Mouse (Mus musculus) skeletal muscle tissue, adult 2 months (tissue): Measurements from ENCODE around the gene Nrxn2.

ENCODE experiments used
- DNase-seq: peaks from one replicate; pipeline ENCODE4 v3.0.0-alpha.2; 2012; ENCODE audit warnings: low read depth, low spot score

The Nrxn2 gene

GRCm38 (mm10) chr19:6452672-6453310 is 34.3 kb downstream of the Nrxn2 start:
- DNase-seq, result no peak

DNA sequence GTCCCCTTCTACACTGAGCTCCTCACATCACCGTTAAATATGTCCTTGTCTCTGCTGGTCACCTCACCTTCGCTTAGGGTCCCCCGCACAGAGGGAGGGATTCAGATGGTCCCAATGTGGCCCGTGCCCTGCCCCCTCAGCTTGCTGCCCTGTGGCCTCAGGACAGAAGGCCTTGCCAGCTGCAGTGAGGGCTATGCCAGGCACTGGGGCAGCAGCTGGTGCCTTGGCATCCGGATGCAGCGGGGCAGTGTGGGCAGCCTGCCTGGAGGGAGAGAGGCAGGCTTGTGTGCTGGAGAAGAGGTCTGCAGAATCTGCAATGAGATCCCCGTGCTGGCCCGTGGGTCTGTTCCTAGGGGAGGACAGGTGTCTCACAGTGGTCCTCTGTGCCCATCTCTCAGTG is 34.8 kb downstream of the Nrxn2 start:
- DNase-seq, result peak; percentile 58

DNA sequence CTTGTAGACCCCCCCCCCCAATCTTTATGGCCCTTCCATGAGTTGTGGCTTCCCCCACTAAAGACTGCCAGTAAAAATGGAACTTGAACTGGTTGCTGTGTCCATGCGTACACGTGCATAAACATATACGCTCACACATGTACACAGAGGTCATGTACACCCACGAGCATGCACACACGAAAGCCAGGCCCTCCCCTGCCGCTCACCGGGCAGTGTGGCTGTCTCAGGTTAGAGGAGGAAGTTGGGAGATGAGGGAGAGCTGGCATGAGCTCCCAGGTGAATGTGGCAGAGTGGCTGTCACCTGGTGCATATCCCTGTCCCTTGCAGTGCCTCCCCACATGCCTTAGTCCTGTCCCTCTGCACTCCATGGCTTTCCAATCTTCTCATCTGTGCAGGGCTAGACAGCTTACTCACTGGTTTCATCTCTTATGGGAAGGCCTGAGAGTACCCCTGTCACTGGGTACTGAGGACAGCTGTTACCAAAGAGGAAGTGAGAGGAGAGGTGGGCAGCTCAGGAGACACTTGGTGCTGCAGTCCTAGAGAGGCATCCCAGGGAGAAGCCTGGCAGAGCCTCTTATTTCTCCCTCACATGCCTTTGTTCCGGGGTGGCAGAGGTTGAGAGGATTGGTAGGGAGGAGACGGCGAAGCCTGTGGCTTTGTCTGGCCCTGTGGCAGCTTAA is 35.6 kb downstream of the Nrxn2 start:
- DNase-seq, result no peak

DNA sequence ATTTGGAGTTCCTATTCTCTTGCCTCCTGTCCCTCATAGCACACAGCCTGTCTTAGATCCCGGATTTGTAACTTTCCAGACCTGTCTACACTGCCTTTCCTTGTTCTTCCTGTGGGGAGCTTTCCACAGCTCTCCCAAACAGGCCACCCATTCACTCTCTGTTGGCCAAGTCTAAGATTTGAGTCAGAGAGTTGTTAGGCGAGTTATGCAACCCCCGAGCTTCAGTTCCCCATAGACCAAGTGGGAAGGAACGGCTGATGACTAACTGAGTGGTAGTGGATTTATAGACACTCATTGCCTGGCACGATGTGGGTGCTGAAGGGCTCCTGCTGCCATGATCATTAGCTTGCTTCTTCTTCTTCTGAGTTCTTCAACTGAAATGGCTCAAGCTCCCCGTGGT is 41.0 kb downstream of the Nrxn2 start:
- DNase-seq, result no peak

DNA sequence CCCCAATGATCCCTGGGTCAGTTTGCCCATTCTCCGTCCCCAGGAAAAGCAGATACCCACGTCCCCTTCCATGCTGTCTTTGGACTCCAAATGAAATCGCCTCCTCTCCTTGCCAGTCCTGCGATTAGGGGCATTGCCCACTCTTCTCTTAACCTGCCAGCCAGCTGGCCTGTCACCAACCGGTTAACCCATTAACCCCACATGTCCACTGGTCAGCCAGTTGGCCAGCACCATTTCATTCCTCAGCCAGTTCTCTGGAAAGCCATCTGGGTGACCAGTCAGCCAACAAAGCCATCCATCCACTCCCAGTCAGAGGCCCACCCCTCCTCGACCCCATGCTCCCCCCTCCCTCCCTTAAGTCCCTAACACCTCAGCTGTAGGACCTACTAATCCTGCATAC is 44.3 kb downstream of the Nrxn2 start:
- no peak for DNase-seq

- DNase-seq, result no peak
Measured at GRCm38 (mm10) chr19:6464306-6465071, 46.0 kb downstream of the Nrxn2 start.

DNA sequence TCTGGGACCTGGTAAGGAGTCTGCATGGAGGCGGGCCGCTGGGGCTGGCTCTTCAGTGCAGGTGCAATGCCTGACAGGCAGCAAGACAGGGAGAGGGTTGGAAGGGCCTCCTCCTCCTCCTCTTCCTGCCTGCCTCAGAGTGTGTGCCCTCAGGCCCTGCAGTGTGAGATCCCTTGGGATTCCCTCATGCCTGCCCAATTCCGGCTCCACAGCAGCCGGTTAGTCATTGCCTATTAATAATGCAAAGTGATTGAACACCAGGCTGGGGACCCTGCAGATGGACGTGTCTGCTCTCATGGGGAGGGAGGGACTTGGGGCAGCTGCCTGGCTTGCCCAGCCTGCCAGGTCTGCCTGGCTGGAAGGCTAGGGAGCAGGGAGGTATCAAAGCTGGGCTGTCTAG is 46.6 kb downstream of the Nrxn2 start:
- DNase-seq, result no peak

GRCm38 (mm10) chr19:6466945-6467344 is 48.4 kb downstream of the Nrxn2 start:
- no peak for DNase-seq

GRCm38 (mm10) chr19:6467374-6467979 is 48.9 kb downstream of the Nrxn2 start:
- no peak for DNase-seq

- no peak for DNase-seq
Measured at GRCm38 (mm10) chr19:6471630-6472029, 53.1 kb downstream of the Nrxn2 start.

DNA sequence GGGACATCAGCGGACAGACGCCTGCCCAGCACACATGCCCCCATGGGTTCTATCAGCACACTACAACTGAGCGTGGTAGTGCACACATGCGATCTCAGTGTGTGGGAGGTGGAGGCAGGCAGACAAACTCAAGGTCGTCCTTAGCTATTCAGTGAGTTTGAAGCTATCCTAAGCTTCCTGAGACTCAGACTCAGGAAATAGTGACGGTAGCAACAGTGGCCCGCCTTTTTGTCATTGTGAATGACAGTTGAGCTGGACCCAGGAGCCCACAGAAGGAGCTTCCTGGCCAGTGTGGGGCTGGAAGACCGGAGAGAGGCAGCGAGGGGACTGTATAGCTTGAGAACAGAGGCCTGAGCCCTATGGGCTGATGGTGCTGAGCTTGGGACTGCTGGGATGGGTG is 54.3 kb downstream of the Nrxn2 start:
- DNase-seq, result no peak

DNA sequence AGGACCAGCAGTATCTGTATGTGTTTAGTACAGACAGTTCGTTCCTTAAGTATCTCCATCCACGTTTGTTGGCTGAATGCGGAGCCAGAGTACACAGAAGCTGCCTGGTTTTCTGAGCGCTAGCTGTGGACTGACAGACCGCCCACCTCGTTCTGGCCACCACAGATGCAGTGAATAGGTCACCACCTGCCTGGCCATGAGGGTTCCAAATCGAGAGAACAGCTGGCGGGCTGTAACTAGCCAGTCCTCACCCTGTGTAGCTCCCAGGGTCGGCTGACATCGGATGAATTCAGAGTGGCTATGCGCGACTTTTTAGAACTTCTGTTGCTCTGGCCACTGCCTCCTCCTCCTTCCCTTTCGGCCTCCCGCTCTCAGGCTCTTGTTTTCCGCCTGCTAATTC is 56.2 kb downstream of the Nrxn2 start:
- DNase-seq, result no peak

DNA sequence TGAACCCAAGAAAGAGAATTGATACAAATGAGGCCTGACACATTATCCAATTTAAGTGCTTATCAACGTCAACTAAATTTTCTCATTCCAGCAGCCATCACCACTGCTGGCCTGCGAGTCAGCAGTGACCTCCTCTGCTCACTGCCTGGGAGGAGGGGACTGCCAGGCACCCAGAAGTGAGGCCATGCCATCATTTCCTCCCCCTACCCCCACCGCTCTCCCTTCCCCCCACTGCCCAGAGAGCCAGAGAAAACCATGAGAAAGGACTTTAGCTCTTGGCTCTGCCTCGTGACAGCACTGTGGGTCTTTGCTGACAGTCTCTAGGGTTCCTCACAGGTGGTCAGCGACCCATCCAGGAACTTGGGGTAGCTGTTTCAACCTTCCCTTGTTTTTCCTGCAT is 56.6 kb downstream of the Nrxn2 start:
- no peak for DNase-seq

DNA sequence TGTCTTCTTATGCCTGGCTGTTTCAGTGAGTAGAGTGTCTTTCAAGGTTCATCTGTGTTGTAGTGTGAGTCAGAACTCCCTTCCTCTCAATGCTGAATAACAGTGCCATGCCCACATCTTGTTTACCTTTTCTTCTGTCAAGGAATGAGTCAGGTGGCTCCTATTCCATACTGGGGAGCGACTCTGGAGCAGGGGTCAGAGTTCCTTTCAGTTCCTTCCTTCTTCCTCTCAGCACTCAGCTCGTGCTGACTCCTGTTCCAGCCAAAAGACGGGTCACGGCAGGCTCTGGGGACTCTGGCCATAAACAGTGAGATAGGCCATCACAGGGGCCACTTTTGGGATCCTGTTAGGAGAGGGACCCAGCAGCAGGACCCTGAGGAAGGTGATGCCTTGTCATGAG is 58.5 kb downstream of the Nrxn2 start:
- DNase-seq, result no peak

DNA sequence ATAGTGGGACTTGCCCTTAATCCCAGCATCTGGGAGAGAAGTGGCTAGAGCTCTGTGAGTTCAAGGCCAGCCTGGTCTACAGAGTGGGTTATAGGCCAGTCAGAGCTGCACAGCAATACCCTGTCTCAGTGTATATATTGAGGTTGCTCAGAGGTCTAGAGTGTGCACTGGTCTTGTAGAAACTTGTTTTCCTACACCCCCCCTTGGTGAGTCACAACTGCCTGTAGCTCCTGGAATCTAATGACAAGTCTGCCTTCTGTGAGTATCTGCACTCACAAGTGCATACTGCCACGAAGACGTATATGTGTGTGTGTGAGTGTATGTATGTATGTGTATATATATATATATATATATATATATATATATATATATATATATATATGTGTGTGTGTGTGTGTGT is 60.0 kb downstream of the Nrxn2 start:
- no peak for DNase-seq

- no peak for DNase-seq
Measured at GRCm38 (mm10) chr19:6482886-6483285, 64.4 kb downstream of the Nrxn2 start.

GRCm38 (mm10) chr19:6485059-6485630 is 66.6 kb downstream of the Nrxn2 start:
- no peak for DNase-seq

- DNase-seq, result peak; percentile 77
Measured at GRCm38 (mm10) chr19:6489030-6489429, 70.5 kb downstream of the Nrxn2 start.

DNA sequence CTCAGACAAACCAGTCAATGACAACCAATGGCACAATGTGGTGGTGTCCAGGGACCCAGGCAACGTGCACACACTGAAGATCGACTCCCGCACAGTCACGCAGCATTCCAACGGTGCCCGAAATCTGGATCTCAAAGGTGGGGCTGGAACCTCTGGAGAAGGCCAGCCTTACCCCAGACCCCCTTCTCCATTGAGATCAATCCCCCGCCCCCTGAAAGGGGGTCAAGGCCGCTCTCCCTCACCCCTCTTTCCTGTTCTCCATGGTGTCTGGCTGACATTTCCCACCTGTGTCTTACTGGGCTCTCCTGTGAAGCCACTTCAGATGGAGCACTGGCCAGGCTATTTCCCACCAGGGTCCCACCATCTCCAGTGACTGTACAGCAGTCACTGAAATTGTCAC is 73.0 kb downstream of the Nrxn2 start:
- no peak for DNase-seq

DNA sequence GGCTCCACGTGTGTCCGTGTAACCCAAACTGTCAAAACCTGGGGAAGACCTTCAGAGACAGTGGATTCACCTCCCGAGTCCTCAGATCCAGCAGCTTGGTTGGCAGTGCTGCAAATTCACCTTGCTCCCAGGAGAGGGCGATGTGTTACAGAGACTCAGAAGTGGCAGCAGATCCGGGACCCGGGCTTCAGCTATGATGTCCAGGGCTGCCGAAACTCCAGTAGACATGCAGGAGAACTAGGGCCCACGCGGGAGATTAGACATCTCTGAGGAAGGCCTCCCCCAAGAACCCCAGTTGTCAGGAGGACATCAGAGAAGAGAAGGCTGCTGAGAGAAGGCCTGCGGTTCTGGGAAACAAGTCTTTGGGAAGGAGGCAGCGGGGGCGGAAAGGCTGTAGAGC is 73.6 kb downstream of the Nrxn2 start:
- DNase-seq, result no peak

- DNase-seq, result no peak
Measured at GRCm38 (mm10) chr19:6493219-6493618, 74.7 kb downstream of the Nrxn2 start.

DNA sequence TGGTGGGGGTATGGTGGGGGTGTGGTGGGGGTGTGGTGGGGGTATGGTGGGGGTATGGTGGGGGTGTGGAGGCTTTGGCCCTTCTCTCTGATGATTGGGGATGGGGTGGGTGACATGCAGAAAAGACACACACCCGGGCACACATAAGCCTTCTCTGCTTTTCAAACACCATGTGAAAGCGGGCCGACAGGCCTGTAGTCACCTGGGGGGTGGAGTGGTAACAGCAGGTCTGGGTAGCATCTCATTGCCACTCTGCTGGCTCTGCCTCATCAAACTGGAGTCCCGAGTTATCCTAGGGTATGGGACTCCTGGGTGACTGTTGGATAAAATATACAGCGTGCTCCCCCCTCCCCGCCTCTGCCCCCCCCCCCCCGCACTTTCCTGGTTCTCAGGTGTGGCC is 75.5 kb downstream of the Nrxn2 start:
- DNase-seq, result no peak
